Comparison of ENCODE assay signal across 8 mouse cellular contexts in the genomic region with DNA sequence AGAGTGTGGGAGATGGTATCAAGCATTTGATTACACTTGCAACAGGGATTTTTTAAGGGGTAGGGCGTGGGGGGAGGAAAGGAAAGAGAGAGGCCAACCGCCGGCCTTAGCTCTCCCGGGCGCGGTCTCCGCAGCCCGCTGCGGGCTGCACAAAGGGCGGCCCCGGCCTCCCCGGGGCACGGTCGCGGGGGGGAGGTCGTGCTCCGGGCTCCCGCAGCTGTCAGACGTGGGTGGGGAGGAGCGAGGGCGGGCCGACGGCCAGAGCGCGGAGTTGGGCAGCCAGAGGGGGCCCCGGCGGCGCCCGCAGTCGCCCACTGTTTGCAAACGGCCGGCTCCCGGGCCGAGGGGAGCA.
A peak's percentile ranks its signal among the peaks of the same experiment; 100 is the strongest.
DNase-seq lines count a peak whose midpoint lies in the region; ATAC-seq and TF ChIP-seq lines count a peak whose summit lies in the region.

No protein-coding gene starts in this region.

- ATAC-seq in forebrain, embryonic 14.5 days, result no peak; the same call in 1 of the 2 replicates
- peak; percentile 31 for ATAC-seq in kidney, embryonic 16.5 days (ENCODE audit: low FRiP score, low TSS enrichment)
- peak; percentile 42 for ATAC-seq in midbrain, embryonic 12.5 days (ENCODE audit: low FRiP score, low read depth)

- peaks cover 2% of the 10 kb centered on the region; the same call in 1 of the 2 replicates for H3K27me3 ChIP-seq in ES-Bruce4 (ENCODE audit: control insufficient read depth, insufficient read depth, low read length, poor library complexity, severe bottlenecking)
- H3K27me3 ChIP-seq in forebrain, embryonic 14.5 days (replicated peaks; ENCODE audit: control insufficient read depth, insufficient read depth, low read length), result no peaks in the 10 kb centered on the region
- no peaks in the 10 kb centered on the region for H3K27me3 ChIP-seq in kidney, embryonic 16.5 days (ENCODE audit: insufficient read depth, low read length)
- H3K27me3 ChIP-seq in midbrain, embryonic 12.5 days, result peaks cover 49% of the 10 kb centered on the region

- DNase-seq in gastrocnemius, adult 2 months, result peak; percentile 80
- no peak for DNase-seq in gastrocnemius, postnatal 10 days
- DNase-seq in forebrain, embryonic 14.5 days (ENCODE audit: low spot score), result no peak
- no peak for DNase-seq in cerebellum, postnatal 14 days
- DNase-seq in right cerebral cortex, postnatal 25 days, result no peak

- H3K4me3 ChIP-seq in gastrocnemius, adult 2 months, result peak overlapping the region; percentile 95
- H3K4me3 ChIP-seq in ES-Bruce4 (ENCODE audit: low read depth, low read length), result peak overlapping the region; percentile 71
- peak overlapping the region; percentile 95 for H3K4me3 ChIP-seq in forebrain, embryonic 14.5 days (ENCODE audit: low read depth, low read length)
- peak overlapping the region; percentile 71 for H3K4me3 ChIP-seq in kidney, embryonic 16.5 days (ENCODE audit: low read length)
- peak overlapping the region; percentile 85 for H3K4me3 ChIP-seq in midbrain, embryonic 12.5 days

- no peaks in the 10 kb centered on the region for H3K36me3 ChIP-seq in ES-Bruce4 (ENCODE audit: control insufficient read depth, insufficient read depth, low read length, poor library complexity, severe bottlenecking)
- no peaks in the 10 kb centered on the region for H3K36me3 ChIP-seq in forebrain, embryonic 14.5 days (ENCODE audit: control insufficient read depth, insufficient read depth, low read length)
- H3K36me3 ChIP-seq in kidney, embryonic 16.5 days (ENCODE audit: insufficient read depth, low read length), result no peaks in the 10 kb centered on the region
- no peaks in the 10 kb centered on the region for H3K36me3 ChIP-seq in midbrain, embryonic 12.5 days

- H3K9me3 ChIP-seq in ES-Bruce4 (replicated peaks; ENCODE audit: control insufficient read depth, insufficient read depth, low read length, poor library complexity, severe bottlenecking), result no peaks in the 10 kb centered on the region
- H3K9me3 ChIP-seq in forebrain, embryonic 14.5 days (replicated peaks; ENCODE audit: control insufficient read depth, low read length), result no peaks in the 10 kb centered on the region
- H3K9me3 ChIP-seq in kidney, embryonic 16.5 days (ENCODE audit: low read length), result no peaks in the 10 kb centered on the region
- no peaks in the 10 kb centered on the region for H3K9me3 ChIP-seq in midbrain, embryonic 12.5 days

- peak overlapping the region; percentile 90 for H3K27ac ChIP-seq in gastrocnemius, adult 2 months
- no peak overlapping the region for H3K27ac ChIP-seq in ES-Bruce4 (ENCODE audit: insufficient read depth, low read length)
- peak overlapping the region; percentile 100 for H3K27ac ChIP-seq in forebrain, embryonic 14.5 days (ENCODE audit: low read depth, low read length)
- peak overlapping the region; percentile 97 for H3K27ac ChIP-seq in kidney, embryonic 16.5 days (ENCODE audit: low read length)
- peak overlapping the region; percentile 100 for H3K27ac ChIP-seq in midbrain, embryonic 12.5 days (replicated peaks)

- intact Hi-C loops in gastrocnemius, adult 2 months (cut with DNase I), result no loop called here

- TF ChIP-seq CTCF in gastrocnemius, adult 2 months (IDR thresholded peaks at IDR 0.05), result no peak
- no peak for TF ChIP-seq CTCF in ES-Bruce4 (IDR thresholded peaks at IDR 0.05; ENCODE audit: low read depth, low read length)

- peak overlapping the region; percentile 78 for H3K9ac ChIP-seq in ES-Bruce4 (ENCODE audit: low read depth, poor library complexity, severe bottlenecking)
- peak overlapping the region; percentile 97 for H3K9ac ChIP-seq in forebrain, embryonic 14.5 days (ENCODE audit: low read length)
- H3K9ac ChIP-seq in kidney, embryonic 16.5 days (replicated peaks; ENCODE audit: low read length), result peak overlapping the region; percentile 80
- peak overlapping the region; percentile 93 for H3K9ac ChIP-seq in midbrain, embryonic 12.5 days (replicated peaks)

- peak overlapping the region; percentile 90 for H3K4me2 ChIP-seq in forebrain, embryonic 14.5 days (ENCODE audit: low read length)
- peak overlapping the region; percentile 94 for H3K4me2 ChIP-seq in kidney, embryonic 16.5 days (replicated peaks; ENCODE audit: low read depth, low read length)
- peak overlapping the region; percentile 90 for H3K4me2 ChIP-seq in midbrain, embryonic 12.5 days (replicated peaks)

- WGBS in forebrain, embryonic 14.5 days, result under 1% methylated on average over 30 of the region's 34 CpGs
- under 1% methylated on average over 32 of the region's 34 CpGs for WGBS in kidney, embryonic 16.5 days
- WGBS in midbrain, embryonic 12.5 days, result 0% methylated on average over 34 of the region's 34 CpGs

- no peaks in the 10 kb centered on the region for H3K4me1 ChIP-seq in ES-Bruce4 (ENCODE audit: control insufficient read depth, insufficient read depth, low read length)
- H3K4me1 ChIP-seq in forebrain, embryonic 14.5 days (ENCODE audit: control insufficient read depth, insufficient read depth, low read length), result peaks cover 50% of the 10 kb centered on the region
- peaks cover 63% of the 10 kb centered on the region for H3K4me1 ChIP-seq in kidney, embryonic 16.5 days (ENCODE audit: insufficient read depth, low read length)
- H3K4me1 ChIP-seq in midbrain, embryonic 12.5 days, result peaks cover 62% of the 10 kb centered on the region

- TF ChIP-seq EP300 in ES-Bruce4 (IDR thresholded peaks at IDR 0.05; ENCODE audit: insufficient read depth, low read depth, low read length), result no peak

- no peak for TF ChIP-seq POLR2A in ES-Bruce4 (IDR thresholded peaks at IDR 0.05; ENCODE audit: insufficient read depth, low read length)
